Mouse (Mus musculus) testis, adult 2 months (tissue): ENCODE measurements at regions not wholly inside any gene's neighbourhood (a gene's known extent, or its start where the extent isn't known, plus 50 kb on each side); places are given as distances from the start of the nearest gene placed in this dataset.

Experiments
- CTCF ChIP-seq: fragments of 200-500 bp; IDR thresholded peaks from 2 replicates; pipeline ENCODE4 v1.5.1; 2012; ENCODE audit warnings: low read depth, mild to moderate bottlenecking, inconsistent platforms, low read length, moderate library complexity; ENCODE audit not compliant: control insufficient read depth, insufficient read depth, insufficient replicate concordance
- POLR2A ChIP-seq: fragments of 200-500 bp; IDR thresholded peaks from 2 replicates; pipeline ENCODE4 v1.6.1; 2012; ENCODE audit warnings: low read depth, mild to moderate bottlenecking, inconsistent platforms, low read length, moderate library complexity; ENCODE audit not compliant: control insufficient read depth

- no peak for TF ChIP-seq POLR2A
- TF ChIP-seq CTCF = no peak
Observed at GRCm38 (mm10) chr7:83482671-83483304, 101.9 kb upstream of the Tmc3 start.
